Mouse (Mus musculus) retina, postnatal 7 days (tissue): ENCODE results near the gene Rasa2.
"Not testable (repeated sequence)": the region's sequence is repeated elsewhere in the genome, so short reads cannot be mapped to it uniquely, and the experiment has no call there.

Experiments
- DNase-seq: peaks from one replicate; pipeline ENCODE4 v3.0.0-alpha.2; 2012; ENCODE audit warnings: low read depth, low spot score

The Rasa2 gene

GRCm38 (mm10) chr9:96631389-96632072 lies at the start of gene Rasa2:
Rasa2 (minus strand) TSS chr9:96631617.
- DNase-seq = peak; percentile 66

GRCm38 (mm10) chr9:96678611-96679010 lies 47.2 kb upstream of the Rasa2 start:
- no peak for DNase-seq

GRCm38 (mm10) chr9:96677711-96678110 lies 46.3 kb upstream of the Rasa2 start:
- not testable (repeated sequence) for DNase-seq

- no peak for DNase-seq
Observed at GRCm38 (mm10) chr9:96676671-96677070, 45.3 kb upstream of the Rasa2 start.

- no peak for DNase-seq
Observed at GRCm38 (mm10) chr9:96675763-96676640, 44.6 kb upstream of the Rasa2 start.

GRCm38 (mm10) chr9:96675071-96675762 lies 43.8 kb upstream of the Rasa2 start:
- no peak for DNase-seq

GRCm38 (mm10) chr9:96674301-96674700 lies 42.9 kb upstream of the Rasa2 start:
- DNase-seq = no peak

- DNase-seq = no peak
Observed at GRCm38 (mm10) chr9:96672466-96672865, 41.0 kb upstream of the Rasa2 start.

GRCm38 (mm10) chr9:96671249-96671648 lies 39.8 kb upstream of the Rasa2 start:
- DNase-seq = no peak

GRCm38 (mm10) chr9:96669877-96670276 lies 38.5 kb upstream of the Rasa2 start:
- DNase-seq = peak; percentile 89

- DNase-seq = peak; percentile 61
Observed at GRCm38 (mm10) chr9:96668628-96669027, 37.2 kb upstream of the Rasa2 start.

- DNase-seq = no peak
Observed at GRCm38 (mm10) chr9:96660510-96661244, 29.3 kb upstream of the Rasa2 start.

- DNase-seq = no peak
Observed at GRCm38 (mm10) chr9:96659801-96660200, 28.4 kb upstream of the Rasa2 start.

- DNase-seq = no peak
Observed at GRCm38 (mm10) chr9:96653538-96653937, 22.1 kb upstream of the Rasa2 start.

- no peak for DNase-seq
Observed at GRCm38 (mm10) chr9:96652763-96653162, 21.3 kb upstream of the Rasa2 start.

- no peak for DNase-seq
Observed at GRCm38 (mm10) chr9:96650807-96651206, 19.4 kb upstream of the Rasa2 start.

- DNase-seq = no peak
Observed at GRCm38 (mm10) chr9:96649924-96650323, 18.5 kb upstream of the Rasa2 start.

GRCm38 (mm10) chr9:96649362-96649761 lies 17.9 kb upstream of the Rasa2 start:
- DNase-seq = no peak

- no peak for DNase-seq
Observed at GRCm38 (mm10) chr9:96646668-96647295, 15.4 kb upstream of the Rasa2 start.

- DNase-seq = no peak
Observed at GRCm38 (mm10) chr9:96644840-96645239, 13.4 kb upstream of the Rasa2 start.

- not testable (repeated sequence) for DNase-seq
Observed at GRCm38 (mm10) chr9:96644002-96644401, 12.6 kb upstream of the Rasa2 start.
